Mouse (Mus musculus): ENCODE data around the gene Car4. TPM values are rescaled to one million over a fixed set of nuclear protein-coding genes. Genes with fewer than 3 reads are reported as not detected.

Car4 gene
- total RNA-seq, 2 experiments from 2014 or later, result 32.8 to 47.4 TPM

GRCm38 (mm10) chr11:84980697-84981096 lies 23.1 kb downstream of the Car4 start:
- intact Hi-C loops (cut with DNase I), result no loop called here

GRCm38 (mm10) chr11:84985421-84985820 lies 27.8 kb downstream of the Car4 start:
- intact Hi-C loops (cut with DNase I), result no loop called here
- no peak for DNase-seq (ENCODE audit: low spot score)

More at GRCm38 (mm10) chr11:84980697-84981096, 23.1 kb downstream of the Car4 start:
- no peak for DNase-seq (ENCODE audit: low spot score)

GRCm38 (mm10) chr11:84988341-84988919 lies 30.8 kb downstream of the Car4 start:
- DNase-seq (ENCODE audit: low spot score), result no peak
- intact Hi-C loops (cut with DNase I), result no loop called here

GRCm38 (mm10) chr11:84992996-84993395 lies 35.4 kb downstream of the Car4 start:
- no peak for DNase-seq (ENCODE audit: low spot score)
- intact Hi-C loops (cut with DNase I), result no loop called here

DNA sequence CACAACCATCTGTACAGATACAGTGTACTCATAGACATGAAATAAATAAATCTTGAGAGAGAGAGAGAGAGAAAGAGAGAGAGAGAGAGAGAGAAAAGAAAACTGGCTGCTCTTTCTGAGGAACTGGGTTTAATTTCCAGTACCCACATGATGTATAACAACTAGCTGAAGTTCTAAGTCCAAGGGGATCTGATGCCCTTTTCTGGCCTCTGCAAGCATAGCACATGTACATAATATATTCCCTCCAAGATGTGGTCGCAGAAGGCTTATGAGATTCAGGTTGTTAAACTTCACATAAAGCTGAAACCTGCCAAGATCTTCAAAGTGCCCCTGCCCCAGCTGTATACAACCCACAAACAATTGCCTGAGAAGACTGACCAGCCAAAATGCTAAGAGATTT lies 37.7 kb downstream of the Car4 start:
- intact Hi-C loops (cut with DNase I), result no loop called here
- DNase-seq (ENCODE audit: low spot score), result no peak

DNA sequence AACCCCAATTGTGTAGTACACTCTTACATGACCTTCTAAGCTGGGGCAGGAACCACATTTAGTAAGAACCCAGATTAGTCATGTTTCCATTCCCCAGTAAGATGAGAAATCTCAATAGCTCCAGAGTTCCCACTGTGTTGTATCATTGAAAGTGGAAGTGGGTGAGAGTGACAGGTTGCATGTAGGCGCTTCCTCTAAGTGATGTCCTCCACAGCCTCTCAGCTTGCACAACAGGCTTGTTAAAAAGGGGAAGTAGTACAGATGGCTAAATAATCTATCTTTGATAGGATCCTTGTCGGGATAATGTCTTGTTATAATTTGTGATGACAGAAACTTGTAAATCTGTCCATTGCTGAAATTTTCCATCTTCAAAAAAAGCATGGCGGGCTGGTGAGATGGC lies 46.0 kb downstream of the Car4 start:
- intact Hi-C loops (cut with DNase I), result no loop called here
- no peak for DNase-seq (ENCODE audit: low spot score)

DNA sequence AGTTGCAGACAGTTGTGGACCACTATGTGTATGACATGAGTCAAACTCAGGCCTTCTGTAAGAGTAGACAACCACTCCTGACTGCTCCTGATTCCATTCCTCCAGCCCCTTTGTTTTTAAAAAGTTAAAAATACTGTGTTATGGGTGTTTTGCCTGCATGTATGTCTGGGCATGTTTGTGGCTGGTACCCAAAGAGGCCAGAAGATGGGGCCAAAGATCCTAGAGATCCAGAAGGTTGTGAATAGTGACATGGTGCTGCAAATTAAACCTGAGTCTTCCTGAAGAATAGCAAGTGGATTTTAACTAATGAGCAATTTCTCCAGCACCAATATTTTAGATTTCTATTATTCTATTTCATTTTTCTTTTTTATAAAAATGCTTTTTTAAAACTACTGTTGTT lies 55.5 kb downstream of the Car4 start:
- intact Hi-C loops (cut with DNase I), result no loop called here
- DNase-seq (ENCODE audit: low spot score), result no peak

Other genes with a start within 250 kb of the Car4 start
- 10 to 100 TPM; 17.1 to 17.9 TPM for gene Mrm1, start 138.3 kb upstream of the Car4 start, total RNA-seq (2021)
- gene Dhrs11, start 128.8 kb upstream of the Car4 start, total RNA-seq (2021), result 100 to 1,000 TPM; 106 to 108 TPM
- gene Ggnbp2, start 87.0 kb upstream of the Car4 start, total RNA-seq (2021), result 10 to 100 TPM; 41.2 to 46.8 TPM
- 1 to 10 TPM; 5.7 to 7.3 TPM for gene Myo19, start 77.6 kb upstream of the Car4 start, total RNA-seq (2021)
- gene Pigw, start 77.5 kb upstream of the Car4 start, total RNA-seq (2021), result 1 to 10 TPM; 5.4 to 6.4 TPM
- gene Znhit3, start 41.4 kb upstream of the Car4 start, total RNA-seq (2021), result 10 to 100 TPM in 1 of 2 experiments, 1 to 10 TPM in 1; 7.6 to 10.2 TPM
- gene Usp32, start 182.4 kb downstream of the Car4 start, total RNA-seq (2021), result 10 to 100 TPM; 21.0 to 22.8 TPM
- not detected for gene 1700125H20Rik, start 212.6 kb downstream of the Car4 start, total RNA-seq (2021)

Data from heart, postnatal 25 days (tissue).